Mouse (Mus musculus): ENCODE data around the gene Astn2. TPM values are rescaled to one million over a fixed set of nuclear protein-coding genes. Genes with fewer than 3 reads are reported as not detected.

Gene Astn2
- polyA plus RNA-seq, 1 experiment from 2014 or later = 0.69 TPM

DNA sequence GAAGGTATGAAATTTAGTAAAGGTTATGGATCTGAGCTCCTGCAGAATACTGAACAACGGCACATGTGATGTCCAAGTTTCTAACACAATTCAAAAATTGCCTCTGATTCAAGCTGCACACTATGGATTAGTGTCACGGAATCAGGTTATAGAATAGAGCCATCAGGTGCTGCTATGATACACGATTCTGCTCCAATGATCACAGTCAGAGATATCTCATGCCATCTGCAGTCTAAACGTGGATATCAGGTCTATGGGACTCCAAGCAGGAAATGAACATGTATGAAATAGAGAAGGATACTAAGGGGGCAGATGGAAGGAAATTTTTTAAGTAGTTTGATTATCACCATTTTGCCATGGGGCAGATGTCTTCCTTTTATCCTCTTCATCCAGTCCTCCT, 702.6 kb downstream of the Astn2 start:
- Histone ChIP-seq H3K36me3 (ENCODE audit: insufficient read depth, low read length) (no peaks in the 10 kb centered on the region), H3K4me3 (ENCODE audit: low read depth, low read length) (no peak overlapping the region), H3K4me1 (ENCODE audit: insufficient read depth, low read depth, low read length) (no peaks in the 10 kb centered on the region), H3K9ac (replicated peaks; ENCODE audit: low read depth) (no peak overlapping the region), H3K27me3 (replicated peaks; ENCODE audit: insufficient read depth, low read length) (no peaks in the 10 kb centered on the region), H3K27ac (ENCODE audit: low read length) (no peak overlapping the region), H3K9me3 (ENCODE audit: low read length) (no peaks in the 10 kb centered on the region), H3K4me2 (replicated peaks; ENCODE audit: low read depth, low read length) (no peak overlapping the region)
- ATAC-seq (no peak), DNase-seq (ENCODE audit: low spot score) (no peak)
- TF ChIP-seq CTCF (IDR thresholded peaks at IDR 0.05) = no peak
- no peak for TF ChIP-seq EP300 (IDR thresholded peaks at IDR 0.05)
- 72% methylated on average over 4 of the region's 4 CpGs for WGBS

- Histone ChIP-seq H3K27ac (ENCODE audit: low read length) (no peak overlapping the region), H3K9me3 (ENCODE audit: low read length) (no peaks in the 10 kb centered on the region), H3K4me1 (ENCODE audit: insufficient read depth, low read depth, low read length) (no peaks in the 10 kb centered on the region), H3K4me3 (ENCODE audit: low read depth, low read length) (no peak overlapping the region), H3K27me3 (replicated peaks; ENCODE audit: insufficient read depth, low read length) (no peaks in the 10 kb centered on the region), H3K9ac (replicated peaks; ENCODE audit: low read depth) (no peak overlapping the region), H3K36me3 (ENCODE audit: insufficient read depth, low read length) (no peaks in the 10 kb centered on the region), H3K4me2 (replicated peaks; ENCODE audit: low read depth, low read length) (no peak overlapping the region)
- DNase-seq (ENCODE audit: low spot score) (no peak), ATAC-seq (no peak)
- TF ChIP-seq EP300 (IDR thresholded peaks at IDR 0.05) (no peak), CTCF (IDR thresholded peaks at IDR 0.05) (no peak)
- WGBS = 68% methylated on average over 8 of the region's 8 CpGs
Measured at GRCm38 (mm10) chr4:65699743-65700361, 704.6 kb downstream of the Astn2 start.

- Histone ChIP-seq H3K9me3 (ENCODE audit: low read length) (no peaks in the 10 kb centered on the region), H3K4me2 (replicated peaks; ENCODE audit: low read depth, low read length) (no peak overlapping the region), H3K27ac (ENCODE audit: low read length) (no peak overlapping the region), H3K4me3 (ENCODE audit: low read depth, low read length) (no peak overlapping the region), H3K4me1 (ENCODE audit: insufficient read depth, low read depth, low read length) (no peaks in the 10 kb centered on the region), H3K9ac (replicated peaks; ENCODE audit: low read depth) (no peak overlapping the region), H3K27me3 (replicated peaks; ENCODE audit: insufficient read depth, low read length) (no peaks in the 10 kb centered on the region), H3K36me3 (ENCODE audit: insufficient read depth, low read length) (no peaks in the 10 kb centered on the region)
- 71% methylated on average over 5 of the region's 5 CpGs for WGBS
- DNase-seq (ENCODE audit: low spot score) (no peak), ATAC-seq (no peak)
- TF ChIP-seq CTCF (IDR thresholded peaks at IDR 0.05) (no peak), EP300 (IDR thresholded peaks at IDR 0.05) (no peak)
Measured at GRCm38 (mm10) chr4:65695241-65695640, 709.2 kb downstream of the Astn2 start.

GRCm38 (mm10) chr4:65694011-65694410, 710.4 kb downstream of the Astn2 start:
- H3K9ac ChIP-seq (replicated peaks; ENCODE audit: low read depth) = no peak overlapping the region
- H3K27me3 ChIP-seq (replicated peaks; ENCODE audit: insufficient read depth, low read length) = no peaks in the 10 kb centered on the region
- no peaks in the 10 kb centered on the region for H3K4me1 ChIP-seq (ENCODE audit: insufficient read depth, low read depth, low read length)
- ATAC-seq (no peak), DNase-seq (ENCODE audit: low spot score) (no peak)
- H3K36me3 ChIP-seq (ENCODE audit: insufficient read depth, low read length) = no peaks in the 10 kb centered on the region
- H3K4me2 ChIP-seq (replicated peaks; ENCODE audit: low read depth, low read length) = no peak overlapping the region
- H3K9me3 ChIP-seq (ENCODE audit: low read length) = no peaks in the 10 kb centered on the region
- 84% methylated on average over 5 of the region's 5 CpGs for WGBS
- H3K4me3 ChIP-seq (ENCODE audit: low read depth, low read length) = no peak overlapping the region
- TF ChIP-seq EP300 (IDR thresholded peaks at IDR 0.05) (no peak), CTCF (IDR thresholded peaks at IDR 0.05) (no peak)
- H3K27ac ChIP-seq (ENCODE audit: low read length) = no peak overlapping the region

DNA sequence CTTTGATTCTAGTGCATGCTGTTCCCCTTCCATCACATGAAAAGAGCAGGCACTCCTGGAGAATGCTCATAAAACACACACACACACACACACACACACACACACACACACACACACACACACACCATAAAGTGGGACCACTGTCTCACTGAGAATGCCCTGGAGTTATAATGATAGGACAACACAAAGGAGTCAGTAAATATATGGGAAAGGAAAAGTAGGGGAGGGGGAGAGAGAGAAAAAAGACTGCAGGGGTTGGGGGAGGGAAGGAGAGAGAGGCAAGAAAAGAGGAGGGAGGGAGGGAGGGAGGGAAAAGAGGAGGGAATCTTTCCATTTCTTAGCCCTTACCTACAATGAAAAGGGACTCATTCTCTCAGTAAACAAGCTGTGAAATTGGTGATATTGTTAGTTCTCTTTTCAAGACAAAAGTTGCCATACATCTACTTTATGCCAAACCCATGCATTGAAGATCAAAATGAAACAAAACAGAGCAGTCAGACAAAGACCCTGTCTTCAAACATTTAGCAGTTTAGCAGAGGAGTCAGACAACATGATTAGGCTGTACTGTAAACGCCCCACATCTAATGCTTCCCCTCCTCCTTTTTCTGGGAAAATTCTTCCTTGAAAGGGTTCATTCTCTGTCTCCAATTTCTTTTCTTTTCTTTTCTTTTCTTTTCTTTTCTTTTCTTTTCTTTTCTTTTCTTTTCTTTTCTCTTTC, 717.2 kb downstream of the Astn2 start:
- H3K9me3 ChIP-seq (ENCODE audit: low read length) = no peaks in the 10 kb centered on the region
- TF ChIP-seq EP300 (IDR thresholded peaks at IDR 0.05) (no peak), CTCF (IDR thresholded peaks at IDR 0.05) (no peak)
- ATAC-seq = no peak
- DNase-seq (ENCODE audit: low spot score) = no peak
- H3K27ac ChIP-seq (ENCODE audit: low read length) = no peak overlapping the region
- H3K27me3 ChIP-seq (replicated peaks; ENCODE audit: insufficient read depth, low read length) = no peaks in the 10 kb centered on the region
- H3K4me3 ChIP-seq (ENCODE audit: low read depth, low read length) = no peak overlapping the region
- no peak overlapping the region for H3K4me2 ChIP-seq (replicated peaks; ENCODE audit: low read depth, low read length)
- whole genome bisulfite sequencing = 26% methylated on average over 1 of the region's 1 CpGs
- no peaks in the 10 kb centered on the region for H3K4me1 ChIP-seq (ENCODE audit: insufficient read depth, low read depth, low read length)
- no peak overlapping the region for H3K9ac ChIP-seq (replicated peaks; ENCODE audit: low read depth)
- H3K36me3 ChIP-seq (ENCODE audit: insufficient read depth, low read length) = no peaks in the 10 kb centered on the region

DNA sequence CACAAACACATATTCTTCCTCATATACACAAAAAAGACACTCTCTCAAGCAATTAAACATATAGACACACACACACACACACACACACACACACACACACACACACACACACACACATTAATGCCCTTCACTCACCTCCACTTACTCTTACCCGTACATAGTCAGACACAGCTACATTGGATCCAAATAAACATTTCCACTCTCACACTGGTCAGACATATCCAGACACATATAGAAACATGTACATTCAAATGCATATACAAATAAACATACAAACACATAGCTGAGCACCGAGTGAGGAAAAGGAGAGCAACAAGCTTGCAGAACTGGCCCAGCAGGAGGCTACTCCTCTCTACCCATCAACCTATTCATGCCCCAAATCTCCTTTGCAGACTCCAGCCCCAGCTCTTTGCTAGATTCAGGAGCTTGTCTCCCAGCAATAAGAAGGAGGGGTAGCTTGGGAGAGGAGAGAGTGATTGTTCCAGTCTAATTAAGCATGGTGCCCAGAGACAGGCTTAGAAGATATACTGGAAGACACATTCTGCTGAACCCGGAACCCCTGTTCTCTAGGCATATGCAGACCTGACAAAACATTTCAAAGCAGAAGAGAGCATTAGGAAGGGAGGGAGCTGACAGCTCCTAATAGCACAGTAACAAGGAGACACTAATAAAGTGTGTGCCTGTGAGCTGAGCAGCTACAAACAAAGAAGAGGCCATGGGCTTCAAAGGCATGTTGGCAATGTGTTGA, 718.0 kb downstream of the Astn2 start:
- H3K4me2 ChIP-seq (replicated peaks; ENCODE audit: low read depth, low read length) = no peak overlapping the region
- H3K27me3 ChIP-seq (replicated peaks; ENCODE audit: insufficient read depth, low read length) = no peaks in the 10 kb centered on the region
- ATAC-seq (no peak), DNase-seq (ENCODE audit: low spot score) (no peak)
- no peak overlapping the region for H3K9ac ChIP-seq (replicated peaks; ENCODE audit: low read depth)
- TF ChIP-seq CTCF (IDR thresholded peaks at IDR 0.05) (no peak), EP300 (IDR thresholded peaks at IDR 0.05) (no peak)
- WGBS = 47% methylated on average over 3 of the region's 3 CpGs
- H3K36me3 ChIP-seq (ENCODE audit: insufficient read depth, low read length) = no peaks in the 10 kb centered on the region
- H3K9me3 ChIP-seq (ENCODE audit: low read length) = no peaks in the 10 kb centered on the region
- H3K27ac ChIP-seq (ENCODE audit: low read length) = no peak overlapping the region
- no peak overlapping the region for H3K4me3 ChIP-seq (ENCODE audit: low read depth, low read length)
- no peaks in the 10 kb centered on the region for H3K4me1 ChIP-seq (ENCODE audit: insufficient read depth, low read depth, low read length)
